Mouse (Mus musculus) brain, embryonic 18.5 days (tissue): ENCODE results near the gene Acadm.

Source experiments
- DNase-seq: peaks from one replicate; pipeline ENCODE4 v3.0.0-alpha.2; 2012; ENCODE audit warnings: low read depth, low spot score

The Acadm gene

DNA sequence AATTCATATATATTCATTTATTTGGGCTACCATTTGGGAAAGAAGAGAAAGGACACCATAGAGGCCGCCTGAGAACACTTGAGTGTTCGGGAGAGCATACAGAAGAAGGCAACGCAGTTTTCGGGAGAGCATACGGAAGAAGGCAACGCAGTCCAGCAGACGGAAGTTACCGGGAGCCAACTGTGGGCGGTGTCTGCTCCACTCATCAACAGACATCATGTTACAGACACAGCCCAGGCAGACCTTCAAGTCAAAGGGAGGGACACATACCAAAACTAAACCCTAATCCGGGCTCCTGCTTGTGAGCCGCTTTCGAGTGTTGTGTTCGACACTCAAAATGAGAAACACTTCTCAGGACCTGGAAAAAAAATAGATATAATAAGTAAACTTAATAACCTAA lies 2.8 kb downstream of the Acadm start:
- no peak for DNase-seq

DNA sequence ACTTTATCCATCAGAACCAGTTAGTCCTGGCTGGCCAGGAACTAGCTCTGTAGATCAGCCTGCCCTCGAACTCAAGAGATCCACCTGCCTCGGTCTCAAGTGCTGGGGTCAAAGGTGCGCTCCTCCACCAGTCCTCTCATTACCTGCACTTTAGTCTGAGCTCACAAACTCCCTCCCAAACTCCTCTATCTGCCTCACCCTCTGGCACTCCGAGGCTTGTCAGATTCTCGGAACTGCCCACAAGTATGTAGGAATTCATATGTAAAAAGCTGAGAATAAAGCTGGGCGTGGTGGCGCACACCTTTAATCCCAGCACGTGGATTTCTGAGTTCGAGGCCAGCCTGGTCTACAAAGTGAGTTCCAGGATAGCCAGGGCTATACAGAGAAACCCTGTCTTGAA lies 3.9 kb downstream of the Acadm start:
- no peak for DNase-seq

DNA sequence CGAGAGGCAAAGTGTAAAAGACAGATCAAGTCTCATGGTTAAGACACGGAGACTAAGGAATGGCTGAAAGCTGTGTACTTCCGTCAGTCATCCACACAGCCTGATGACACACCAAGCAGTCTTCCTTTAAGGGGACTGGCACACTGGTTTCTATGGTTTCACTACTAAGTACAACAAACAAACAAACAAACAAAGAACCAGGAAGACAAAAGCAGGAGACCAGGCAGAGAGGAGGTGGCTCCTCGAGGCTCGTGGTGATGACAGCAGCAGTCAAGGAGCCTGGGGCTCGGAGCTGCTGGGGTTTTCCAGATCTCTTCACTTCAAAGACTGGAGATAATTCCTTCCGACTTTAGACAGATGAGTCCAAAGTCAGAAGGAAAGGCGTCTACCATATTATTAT lies 4.4 kb downstream of the Acadm start:
- DNase-seq: no peak

GRCm38 (mm10) chr3:153937116-153937810 lies 7.2 kb downstream of the Acadm start:
- DNase-seq: no peak

DNA sequence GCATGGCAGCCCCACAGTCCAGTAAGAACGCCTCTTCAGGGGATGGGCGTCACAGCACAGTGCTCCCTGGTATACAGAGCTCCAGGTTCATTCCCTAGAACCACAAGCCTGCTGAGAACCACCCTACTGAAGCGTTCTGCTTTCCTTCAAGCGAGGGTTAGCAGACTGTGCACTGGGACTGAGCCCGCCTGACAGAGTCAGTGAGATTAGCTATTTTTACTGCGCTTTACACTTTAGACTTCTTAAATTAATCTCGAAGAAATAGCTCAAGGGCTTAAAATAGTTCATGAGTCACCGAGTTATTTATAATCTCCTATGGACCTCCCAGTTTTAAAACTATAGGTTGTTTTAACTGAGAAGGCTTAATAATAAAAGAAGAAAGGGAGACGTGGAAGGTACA lies 8.6 kb downstream of the Acadm start:
- DNase-seq: no peak

DNA sequence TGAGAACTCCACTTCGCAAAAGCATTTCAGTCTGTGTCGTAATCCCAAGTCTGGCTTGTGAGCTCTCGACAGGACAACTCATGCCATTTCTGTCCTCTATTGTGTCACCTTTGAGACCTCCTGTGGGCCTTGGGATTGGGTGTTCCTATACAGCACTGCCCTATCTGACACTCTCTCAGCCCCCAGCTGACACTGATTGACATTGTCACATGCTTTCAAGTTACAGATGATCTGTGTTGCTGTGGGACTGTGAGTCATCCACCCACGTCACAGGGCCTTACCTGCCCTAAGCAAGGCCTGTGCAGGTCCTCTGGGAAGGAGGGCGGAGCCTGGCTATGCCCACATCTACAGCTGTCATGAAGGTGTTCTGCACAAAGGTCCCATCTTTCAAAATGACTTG lies 12.0 kb downstream of the Acadm start:
- no peak for DNase-seq

DNA sequence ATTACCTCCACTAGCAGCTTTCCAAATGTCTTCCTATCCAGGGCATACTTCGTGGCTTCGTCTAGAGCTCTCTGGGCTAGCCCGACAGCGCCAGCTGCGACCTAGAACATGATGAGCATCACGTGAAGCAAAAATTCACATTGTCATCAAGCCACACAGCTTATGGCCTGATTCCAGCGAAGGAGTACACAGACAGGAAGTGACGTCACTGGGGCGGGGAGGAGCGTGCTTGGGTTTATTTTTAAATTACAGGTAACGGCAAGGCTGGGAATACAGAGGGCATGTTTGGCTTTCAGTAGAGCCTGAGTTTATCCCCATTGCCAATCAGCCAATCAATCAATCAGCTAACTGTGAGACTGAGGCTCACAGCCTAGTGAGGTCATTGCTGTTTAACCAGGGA lies 14.9 kb downstream of the Acadm start:
- DNase-seq: no peak

DNA sequence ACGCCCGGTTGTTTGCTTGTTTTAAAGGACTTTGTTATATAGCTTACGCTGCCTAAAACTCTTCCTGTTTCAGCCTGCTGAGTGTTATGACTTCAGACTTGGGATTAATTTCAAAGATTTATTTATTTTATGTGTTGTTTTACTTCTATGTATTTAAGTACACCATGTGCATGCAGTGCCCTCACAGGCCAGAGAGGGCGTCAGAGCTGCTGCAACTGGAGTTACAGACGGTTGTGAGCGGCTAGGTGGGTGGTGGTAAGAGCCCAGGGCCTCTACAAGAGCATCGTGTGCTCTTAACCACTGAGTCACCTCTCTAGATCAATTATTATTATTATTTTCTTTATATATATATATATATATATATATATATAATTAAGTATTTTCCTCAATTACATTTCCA lies 18.1 kb downstream of the Acadm start:
- DNase-seq: no peak

DNA sequence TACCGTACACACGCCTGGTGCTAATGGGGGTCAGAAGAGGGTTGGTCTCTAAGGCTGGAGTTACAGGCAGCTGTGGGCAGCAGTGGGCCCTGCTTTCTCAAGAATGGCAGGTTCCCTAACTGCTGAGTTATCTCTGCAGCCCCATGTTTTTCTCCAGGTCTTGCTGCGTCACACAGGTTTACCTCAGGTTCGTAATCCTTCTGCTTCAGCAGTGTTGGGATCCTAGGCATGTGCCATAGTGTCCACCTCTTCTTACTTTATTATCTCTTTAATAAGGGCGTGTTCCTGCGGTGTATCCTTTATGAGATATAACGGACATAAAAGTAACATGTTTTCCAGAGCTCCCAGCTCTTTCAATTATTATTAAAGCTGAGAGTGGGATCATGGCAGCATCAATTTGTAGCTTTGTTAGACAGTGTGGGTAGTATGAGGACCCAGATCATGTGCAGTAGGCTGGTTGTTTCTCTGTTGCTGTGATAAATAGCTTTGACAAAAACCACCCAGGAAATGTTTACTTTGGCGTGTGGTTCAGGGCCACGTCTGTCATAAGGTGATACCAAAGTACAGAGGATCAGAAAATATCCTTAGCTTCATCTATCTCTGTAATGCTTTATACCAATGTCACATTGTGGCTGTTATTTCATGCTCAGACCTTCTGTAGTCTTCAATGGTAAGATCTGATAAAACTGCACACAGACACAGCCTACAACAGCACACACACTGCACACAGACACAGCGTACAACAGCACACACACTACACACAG lies 23.1 kb downstream of the Acadm start:
- DNase-seq: no peak

DNA sequence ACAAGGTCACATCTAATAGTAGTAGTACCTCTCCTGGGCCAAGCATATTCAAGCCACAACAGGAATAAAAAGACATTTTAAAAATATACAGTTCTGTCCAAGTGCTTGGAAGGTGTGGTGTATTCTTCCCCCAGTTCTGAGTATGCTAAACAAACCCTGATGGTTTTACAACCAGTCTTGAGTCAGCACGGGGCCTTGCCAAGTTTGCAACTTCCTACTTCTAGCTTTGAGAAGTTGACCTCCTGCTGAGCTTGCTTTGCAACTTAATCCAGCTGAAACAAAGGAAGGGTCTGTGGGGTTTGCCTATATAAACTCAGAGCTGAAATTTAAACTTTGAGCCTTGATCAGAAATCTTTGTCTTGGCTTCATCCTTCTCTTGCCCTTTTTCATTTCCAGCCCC lies 27.2 kb downstream of the Acadm start:
- DNase-seq: no peak

DNA sequence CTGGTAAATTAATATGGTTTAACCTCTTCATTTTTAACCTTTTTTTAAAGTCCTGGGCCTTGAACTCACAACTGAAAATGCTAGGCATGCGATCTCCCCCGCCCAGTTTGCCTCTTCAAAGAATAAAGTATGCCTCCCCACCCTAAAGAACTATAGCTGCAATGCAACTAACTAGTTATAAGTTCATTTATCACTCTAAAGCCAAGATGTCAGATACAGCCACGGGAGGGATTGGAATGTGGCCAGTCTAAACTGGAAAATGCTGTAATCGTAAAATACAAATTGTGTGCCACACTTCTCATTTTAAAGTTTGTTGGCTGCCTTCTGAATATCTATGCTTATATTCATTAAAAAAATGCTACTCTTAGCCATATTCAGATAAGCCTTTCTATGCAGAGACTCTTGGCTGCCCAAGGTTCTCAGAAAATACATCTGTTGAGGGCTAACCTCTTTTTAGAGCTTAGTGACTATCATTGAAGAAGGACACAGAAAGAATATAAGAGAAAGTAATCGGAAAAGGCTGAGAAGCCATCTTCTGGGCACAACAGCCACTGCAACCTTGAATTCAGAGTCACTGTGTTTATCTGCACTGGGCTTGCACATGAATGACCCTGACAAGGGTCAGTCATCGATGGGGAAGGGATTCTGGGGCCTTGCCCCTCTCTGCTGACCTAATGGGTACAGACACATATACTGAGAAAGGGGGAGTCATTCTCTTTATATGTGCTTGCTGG lies 30.8 kb downstream of the Acadm start:
- DNase-seq: no peak

GRCm38 (mm10) chr3:153912546-153913509 lies 31.6 kb downstream of the Acadm start, which contains the start of gene Rabggtb:
Gene Rabggtb (minus strand): TSS chr3:153913009.
- DNase-seq: peak; percentile 83

GRCm38 (mm10) chr3:153911882-153912440 lies 32.5 kb downstream of the Acadm start:
- no peak for DNase-seq

- DNase-seq: no peak
Measured at GRCm38 (mm10) chr3:153911197-153911881, 33.1 kb downstream of the Acadm start.

GRCm38 (mm10) chr3:153910489-153910888 lies 33.9 kb downstream of the Acadm start:
- no peak for DNase-seq

GRCm38 (mm10) chr3:153908919-153909318 lies 35.5 kb downstream of the Acadm start:
- no peak for DNase-seq

GRCm38 (mm10) chr3:153906136-153906871 lies 38.1 kb downstream of the Acadm start, which contains the start of gene Msh4:
Gene Msh4 (minus strand): TSS chr3:153906138.
- DNase-seq: no peak

DNA sequence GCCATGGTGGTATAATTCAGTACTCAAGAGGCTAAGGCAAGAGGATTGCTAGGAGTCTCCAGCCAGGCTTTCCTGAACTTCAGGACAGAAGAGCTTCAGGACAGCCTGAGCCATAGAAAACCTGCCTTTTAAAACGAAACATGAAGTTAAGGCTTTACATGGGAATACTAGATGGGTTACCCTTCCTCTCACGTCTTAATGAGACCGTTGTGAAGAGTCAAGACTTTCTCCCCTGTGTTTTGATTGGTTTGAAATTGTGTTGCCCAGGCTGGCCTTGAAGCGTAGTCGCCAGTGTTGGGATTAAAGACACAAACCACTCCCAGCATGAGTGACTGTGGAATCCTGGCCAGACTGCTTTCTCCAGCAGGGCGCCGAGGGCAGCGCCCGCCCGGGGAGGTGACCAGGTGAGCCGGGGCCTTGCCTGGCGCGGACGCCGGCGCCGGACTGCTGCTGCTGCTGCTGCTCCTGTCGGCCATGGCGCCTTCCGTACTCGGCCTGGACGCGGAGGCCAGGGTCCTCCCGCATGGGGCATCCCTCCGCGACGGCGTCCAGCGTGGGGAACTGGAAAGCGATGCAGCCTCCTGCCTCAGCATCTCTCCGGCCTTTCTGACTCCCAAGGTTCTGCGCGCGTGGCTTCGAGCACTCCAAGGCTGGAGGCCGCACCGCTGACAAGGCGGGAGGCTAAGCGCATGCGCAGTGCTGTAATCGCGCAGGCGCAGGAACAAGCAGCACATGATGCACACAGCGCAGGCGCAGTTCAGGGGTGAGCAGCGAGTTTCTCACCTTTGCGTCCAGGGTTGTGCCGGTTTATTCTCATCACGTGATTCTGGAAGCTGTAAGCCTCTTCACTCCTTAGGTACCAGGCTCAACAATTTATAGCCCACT lies 38.9 kb downstream of the Acadm start:
- DNase-seq: no peak

GRCm38 (mm10) chr3:153904586-153904985 lies 39.8 kb downstream of the Acadm start:
- no peak for DNase-seq
